Mouse (Mus musculus): ENCODE data around the gene Myh6. TPM values are rescaled to one million over a fixed set of nuclear protein-coding genes. Genes with fewer than 3 reads are reported as not detected.
"Not testable (repeated sequence)": the region's sequence is repeated elsewhere in the genome, so short reads cannot be mapped to it uniquely, and the experiment has no call there.

Gene Myh6
- polyA plus RNA-seq, 1 experiment from 2014 or later = 4.7 TPM

DNA sequence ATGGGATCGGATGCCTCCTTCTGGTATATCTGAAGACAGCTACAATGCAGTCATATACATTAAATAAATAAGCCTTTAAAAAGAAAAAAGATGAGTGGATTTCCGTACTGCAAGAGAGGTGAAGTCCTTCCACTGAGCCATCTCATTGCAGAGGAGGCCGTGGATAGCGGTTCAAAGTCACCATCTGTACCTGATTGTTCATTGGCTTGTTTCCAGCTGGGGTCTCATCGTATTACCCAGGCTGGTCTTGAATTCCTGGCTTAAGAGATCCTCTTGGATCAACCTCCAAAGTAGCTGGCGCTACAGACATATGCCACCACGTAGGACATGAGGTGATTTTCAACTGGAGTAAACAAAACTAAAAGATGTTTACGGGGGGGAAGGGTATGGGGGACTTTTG is 39.2 kb upstream of the Myh6 start:
- H3K4me3 ChIP-seq (ENCODE audit: low read depth, low read length) = no peak overlapping the region
- H3K9me3 ChIP-seq (ENCODE audit: control insufficient read depth, low read length) = no peaks in the 10 kb centered on the region
- ATAC-seq (ENCODE audit: insufficient read depth, low FRiP score, low TSS enrichment) = no peak
- no peak for DNase-seq (ENCODE audit: low spot score)
- no peaks in the 10 kb centered on the region for H3K4me1 ChIP-seq (ENCODE audit: control insufficient read depth, insufficient read depth, low read length)
- H3K36me3 ChIP-seq (ENCODE audit: control insufficient read depth, insufficient read depth, low read length) = no peaks in the 10 kb centered on the region
- WGBS = 88% methylated on average over 8 of the region's 8 CpGs
- H3K27me3 ChIP-seq (ENCODE audit: control insufficient read depth, insufficient read depth, low read length) = no peaks in the 10 kb centered on the region
- no peak overlapping the region for H3K4me2 ChIP-seq (ENCODE audit: low read depth)
- no peak overlapping the region for H3K9ac ChIP-seq (ENCODE audit: low read length)
- no peak overlapping the region for H3K27ac ChIP-seq (ENCODE audit: low read depth, low read length)

DNA sequence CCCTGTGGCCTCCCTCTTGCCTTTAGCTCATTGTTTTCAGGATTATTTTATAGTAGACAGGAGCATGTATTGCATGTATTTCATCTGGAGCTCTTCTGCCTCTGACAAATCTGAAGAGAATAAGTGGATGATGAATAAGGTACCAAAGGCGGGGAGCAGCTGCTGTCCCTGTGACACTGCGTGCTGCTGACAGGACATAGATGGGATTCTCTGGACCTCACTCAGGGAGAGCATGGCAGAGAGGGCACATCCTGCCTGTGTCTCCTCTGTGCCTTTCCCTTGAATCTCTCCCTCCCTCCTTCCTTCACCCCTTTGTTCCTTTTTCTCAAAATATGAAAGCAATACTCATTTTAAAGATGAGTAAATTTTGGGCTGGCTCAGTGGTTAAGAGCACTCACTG is 38.8 kb upstream of the Myh6 start:
- H3K27me3 ChIP-seq (ENCODE audit: control insufficient read depth, insufficient read depth, low read length) = no peaks in the 10 kb centered on the region
- DNase-seq (ENCODE audit: low spot score) = no peak
- H3K9me3 ChIP-seq (ENCODE audit: control insufficient read depth, low read length) = no peaks in the 10 kb centered on the region
- H3K27ac ChIP-seq (ENCODE audit: low read depth, low read length) = no peak overlapping the region
- no peak overlapping the region for H3K4me3 ChIP-seq (ENCODE audit: low read depth, low read length)
- no peak overlapping the region for H3K9ac ChIP-seq (ENCODE audit: low read length)
- ATAC-seq (ENCODE audit: insufficient read depth, low FRiP score, low TSS enrichment) = no peak
- no peaks in the 10 kb centered on the region for H3K4me1 ChIP-seq (ENCODE audit: control insufficient read depth, insufficient read depth, low read length)
- H3K4me2 ChIP-seq (ENCODE audit: low read depth) = no peak overlapping the region
- H3K36me3 ChIP-seq (ENCODE audit: control insufficient read depth, insufficient read depth, low read length) = no peaks in the 10 kb centered on the region
- 69% methylated on average over 2 of the region's 2 CpGs for WGBS

DNA sequence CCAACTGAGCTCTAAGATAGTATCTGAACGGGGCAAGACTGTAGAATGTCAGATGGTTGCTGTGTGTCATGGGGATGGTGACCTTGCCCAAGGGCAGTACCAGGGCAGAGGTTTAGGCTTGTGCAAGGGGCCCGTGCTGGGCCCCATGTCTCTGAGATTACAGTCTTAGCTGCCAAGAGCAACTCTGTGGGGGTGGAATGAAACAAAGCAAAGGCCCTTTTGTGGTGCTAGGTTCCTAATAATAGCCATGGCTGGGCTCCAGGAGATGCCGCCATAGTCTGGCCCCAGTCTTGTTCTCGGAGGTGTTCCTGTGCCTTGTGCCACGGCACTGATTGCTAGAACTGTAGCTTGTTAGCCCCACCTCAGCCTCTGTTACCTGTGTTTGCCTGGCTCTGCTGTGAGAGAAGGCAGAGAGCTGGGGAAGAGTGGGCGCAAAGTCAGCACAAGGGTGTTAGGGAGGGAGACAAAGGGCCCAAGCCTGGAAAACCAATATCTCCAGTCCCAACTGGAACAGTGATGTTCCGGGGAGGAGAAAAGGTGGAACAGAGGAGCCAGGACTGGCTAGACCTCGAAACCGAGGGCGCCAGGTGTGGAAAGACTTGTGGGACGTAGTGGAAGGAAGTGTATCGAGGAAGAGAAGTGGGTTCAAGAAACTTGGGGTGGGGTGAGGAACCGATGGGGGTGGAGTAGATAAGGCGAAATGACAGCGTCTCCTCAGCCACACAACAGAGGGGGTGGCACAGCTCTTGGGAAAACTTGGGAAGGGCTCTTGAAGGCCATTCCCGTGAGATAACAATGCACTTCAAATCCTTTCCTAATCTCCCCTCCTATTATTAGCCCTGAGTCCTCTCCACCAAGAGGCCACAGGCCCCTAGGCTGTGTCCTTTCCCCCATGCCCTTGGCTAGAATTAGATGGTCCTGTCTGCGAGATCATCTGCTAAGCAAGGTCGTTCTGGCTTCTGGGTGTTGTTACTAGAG is 37.4 kb upstream of the Myh6 start:
- no peak for ATAC-seq (ENCODE audit: insufficient read depth, low FRiP score, low TSS enrichment)
- no peaks in the 10 kb centered on the region for H3K9me3 ChIP-seq (ENCODE audit: control insufficient read depth, low read length)

DNA sequence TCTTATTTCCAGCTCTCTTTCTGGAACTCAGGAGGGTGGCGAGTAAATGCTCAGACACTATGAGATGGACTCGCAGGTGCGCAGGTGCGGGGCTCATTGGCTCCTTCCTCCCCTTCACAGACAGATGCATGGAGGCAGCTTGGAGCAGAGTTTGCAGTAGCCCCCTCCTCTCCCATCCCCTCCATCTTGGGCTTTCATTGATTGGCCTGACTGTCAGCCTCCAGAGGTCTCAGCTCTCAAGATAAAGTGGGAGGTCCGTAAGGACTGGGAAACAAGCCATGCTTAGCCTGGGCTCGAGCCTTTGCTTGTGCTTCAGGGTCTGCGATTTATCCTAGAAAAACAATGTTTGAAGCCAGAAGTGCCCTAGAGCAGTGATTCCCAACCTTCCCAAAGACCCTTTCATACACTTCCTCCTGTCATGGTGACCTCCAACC is 36.0 kb upstream of the Myh6 start:
- DNase-seq (ENCODE audit: low spot score) (no peak), ATAC-seq (ENCODE audit: insufficient read depth, low FRiP score, low TSS enrichment) (no peak)
- no peak overlapping the region for H3K4me2 ChIP-seq (ENCODE audit: low read depth)
- no peak overlapping the region for H3K27ac ChIP-seq (ENCODE audit: low read depth, low read length)
- no peaks in the 10 kb centered on the region for H3K27me3 ChIP-seq (ENCODE audit: control insufficient read depth, insufficient read depth, low read length)
- no peaks in the 10 kb centered on the region for H3K36me3 ChIP-seq (ENCODE audit: control insufficient read depth, insufficient read depth, low read length)
- H3K4me1 ChIP-seq (ENCODE audit: control insufficient read depth, insufficient read depth, low read length) = no peaks in the 10 kb centered on the region
- no peaks in the 10 kb centered on the region for H3K9me3 ChIP-seq (ENCODE audit: control insufficient read depth, low read length)
- no peak overlapping the region for H3K4me3 ChIP-seq (ENCODE audit: low read depth, low read length)
- H3K9ac ChIP-seq (ENCODE audit: low read length) = no peak overlapping the region
- WGBS = 75% methylated on average over 7 of the region's 7 CpGs

More for the DNA sequence above, 37.4 kb upstream of the Myh6 start:
- no peaks in the 10 kb centered on the region for H3K4me1 ChIP-seq (ENCODE audit: control insufficient read depth, insufficient read depth, low read length)
- H3K9ac ChIP-seq (ENCODE audit: low read length) = no peak overlapping the region
- no peaks in the 10 kb centered on the region for H3K36me3 ChIP-seq (ENCODE audit: control insufficient read depth, insufficient read depth, low read length)
- 83% methylated on average over 18 of the region's 18 CpGs for WGBS
- H3K4me3 ChIP-seq (ENCODE audit: low read depth, low read length) = no peak overlapping the region
- H3K27ac ChIP-seq (ENCODE audit: low read depth, low read length) = no peak overlapping the region
- no peak for DNase-seq (ENCODE audit: low spot score)
- no peaks in the 10 kb centered on the region for H3K27me3 ChIP-seq (ENCODE audit: control insufficient read depth, insufficient read depth, low read length)
- no peak overlapping the region for H3K4me2 ChIP-seq (ENCODE audit: low read depth)

DNA sequence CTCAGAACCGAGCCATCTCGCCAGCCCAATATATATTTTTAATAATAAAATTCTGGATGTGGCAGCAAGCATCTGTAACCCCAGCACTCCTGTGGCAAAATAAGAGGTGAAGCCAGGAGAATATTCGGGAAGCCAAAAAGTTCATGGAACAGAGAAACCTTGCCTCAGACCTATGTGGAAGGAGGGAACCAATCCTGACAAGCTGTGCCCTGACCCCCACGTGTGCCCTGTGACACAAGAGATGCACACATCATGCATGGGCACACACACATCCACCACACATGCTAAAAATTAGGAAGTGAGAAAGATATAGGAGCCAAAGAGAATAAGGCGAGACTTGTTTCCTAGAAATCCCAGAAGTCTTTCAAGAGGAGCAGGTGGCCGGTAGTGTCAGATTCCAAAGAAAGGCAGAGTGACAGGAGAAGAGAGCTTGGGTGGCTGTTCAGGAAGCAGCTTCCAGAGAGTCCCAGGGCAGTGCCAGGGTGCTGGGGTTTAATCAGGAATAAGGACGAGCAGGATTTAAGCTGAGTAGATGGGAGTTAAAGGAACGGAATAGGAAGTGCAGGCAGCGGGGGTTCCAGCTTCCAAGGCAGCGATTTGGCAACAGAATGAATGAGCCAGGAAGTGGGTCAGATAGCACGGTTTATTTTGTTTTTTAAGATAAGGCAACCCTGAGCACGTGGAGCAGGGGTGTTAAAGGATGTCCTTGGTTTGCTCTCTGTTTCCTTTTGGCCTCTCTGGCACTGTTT is 35.4 kb upstream of the Myh6 start:
- Histone ChIP-seq H3K4me3 (ENCODE audit: low read depth, low read length) (no peak overlapping the region), H3K27ac (ENCODE audit: low read depth, low read length) (no peak overlapping the region), H3K27me3 (ENCODE audit: control insufficient read depth, insufficient read depth, low read length) (no peaks in the 10 kb centered on the region), H3K9me3 (ENCODE audit: control insufficient read depth, low read length) (no peaks in the 10 kb centered on the region), H3K36me3 (ENCODE audit: control insufficient read depth, insufficient read depth, low read length) (no peaks in the 10 kb centered on the region), H3K4me1 (ENCODE audit: control insufficient read depth, insufficient read depth, low read length) (no peaks in the 10 kb centered on the region), H3K4me2 (ENCODE audit: low read depth) (no peak overlapping the region), H3K9ac (ENCODE audit: low read length) (no peak overlapping the region)
- no peak for DNase-seq (ENCODE audit: low spot score)
- no peak for ATAC-seq (ENCODE audit: insufficient read depth, low FRiP score, low TSS enrichment)
- WGBS = 56% methylated on average over 12 of the region's 12 CpGs

DNA sequence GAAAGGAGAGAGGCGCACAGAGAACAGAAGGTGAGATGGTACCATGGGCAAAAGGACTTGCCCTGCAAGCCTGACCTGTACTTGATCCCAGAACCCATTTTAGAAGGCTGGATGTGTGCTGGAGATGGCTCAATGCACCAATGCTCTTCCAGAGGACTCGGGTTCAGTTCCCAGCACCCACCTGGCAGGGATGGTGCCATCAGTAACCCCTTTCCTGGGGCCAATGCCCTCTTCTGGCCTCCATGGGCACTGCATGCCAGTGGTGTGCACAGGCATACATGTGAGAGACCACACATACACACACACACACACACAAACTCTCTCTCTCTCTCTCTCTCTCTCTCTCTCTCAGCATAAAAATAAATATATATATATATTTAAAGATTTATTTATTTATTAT is 34.7 kb upstream of the Myh6 start:
- ATAC-seq (ENCODE audit: insufficient read depth, low FRiP score, low TSS enrichment) (no peak), DNase-seq (ENCODE audit: low spot score) (no peak)
- WGBS = 95% methylated on average over 2 of the region's 2 CpGs

DNA sequence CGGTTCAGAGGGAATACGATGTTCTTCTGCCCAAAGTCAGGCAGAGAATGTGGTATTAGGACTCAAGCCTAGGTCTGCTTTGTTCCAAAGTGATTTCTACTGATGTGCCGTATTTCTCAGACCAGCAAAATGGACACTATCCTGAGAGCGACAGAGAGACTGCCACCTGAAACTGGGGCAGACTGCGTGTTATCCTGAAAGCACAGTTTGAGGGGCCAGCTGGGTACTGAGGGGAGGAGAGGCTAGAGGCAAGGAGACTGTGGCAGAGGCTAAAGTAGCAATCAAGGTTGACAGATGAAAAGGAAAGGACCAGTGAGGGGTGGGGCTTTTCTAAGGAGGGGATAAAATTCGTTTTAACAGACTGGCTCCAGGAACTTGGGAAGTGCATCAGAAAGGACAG is 34.1 kb upstream of the Myh6 start:
- no peaks in the 10 kb centered on the region for H3K36me3 ChIP-seq (ENCODE audit: control insufficient read depth, insufficient read depth, low read length)
- ATAC-seq (ENCODE audit: insufficient read depth, low FRiP score, low TSS enrichment) (no peak), DNase-seq (ENCODE audit: low spot score) (no peak)
- no peak overlapping the region for H3K27ac ChIP-seq (ENCODE audit: low read depth, low read length)
- WGBS = 81% methylated on average over 6 of the region's 6 CpGs
- H3K9me3 ChIP-seq (ENCODE audit: control insufficient read depth, low read length) = no peaks in the 10 kb centered on the region
- no peak overlapping the region for H3K4me2 ChIP-seq (ENCODE audit: low read depth)
- no peak overlapping the region for H3K4me3 ChIP-seq (ENCODE audit: low read depth, low read length)
- no peak overlapping the region for H3K9ac ChIP-seq (ENCODE audit: low read length)
- H3K4me1 ChIP-seq (ENCODE audit: control insufficient read depth, insufficient read depth, low read length) = no peaks in the 10 kb centered on the region
- no peaks in the 10 kb centered on the region for H3K27me3 ChIP-seq (ENCODE audit: control insufficient read depth, insufficient read depth, low read length)

More for the DNA sequence above, 34.7 kb upstream of the Myh6 start:
- Histone ChIP-seq H3K36me3 (ENCODE audit: control insufficient read depth, insufficient read depth, low read length) (no peaks in the 10 kb centered on the region), H3K4me2 (ENCODE audit: low read depth) (no peak overlapping the region), H3K4me3 (ENCODE audit: low read depth, low read length) (no peak overlapping the region), H3K9ac (ENCODE audit: low read length) (no peak overlapping the region), H3K27me3 (ENCODE audit: control insufficient read depth, insufficient read depth, low read length) (no peaks in the 10 kb centered on the region), H3K27ac (ENCODE audit: low read depth, low read length) (no peak overlapping the region), H3K4me1 (ENCODE audit: control insufficient read depth, insufficient read depth, low read length) (no peaks in the 10 kb centered on the region), H3K9me3 (ENCODE audit: control insufficient read depth, low read length) (no peaks in the 10 kb centered on the region)

DNA sequence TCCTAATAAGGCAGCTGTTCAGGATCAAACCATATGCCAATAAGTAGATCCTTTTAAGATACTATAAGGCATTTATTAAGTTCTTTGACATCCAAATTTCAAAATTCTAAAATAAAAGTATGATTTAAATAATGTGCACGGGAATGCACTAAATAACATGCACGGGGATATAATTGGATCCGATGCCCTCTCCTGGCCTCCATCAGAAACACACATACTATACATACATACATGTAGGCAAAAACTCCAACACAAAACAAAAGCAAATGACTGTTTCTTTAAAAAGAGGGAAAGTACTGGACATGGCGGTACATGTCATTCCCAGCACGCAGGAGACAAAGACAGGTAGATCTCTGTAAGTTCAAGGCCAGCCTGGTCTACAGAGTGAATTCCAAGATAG is 33.1 kb upstream of the Myh6 start:
- not testable (repeated sequence) for H3K4me3 ChIP-seq (ENCODE audit: low read depth, low read length); H3K27me3 ChIP-seq (ENCODE audit: control insufficient read depth, insufficient read depth, low read length)

More for the DNA sequence above, 33.1 kb upstream of the Myh6 start:
- H3K9me3 ChIP-seq (ENCODE audit: control insufficient read depth, low read length); ATAC-seq (ENCODE audit: insufficient read depth, low FRiP score, low TSS enrichment); DNase-seq (ENCODE audit: low spot score); H3K36me3 ChIP-seq (ENCODE audit: control insufficient read depth, insufficient read depth, low read length); H3K27ac ChIP-seq (ENCODE audit: low read depth, low read length); H3K4me2 ChIP-seq (ENCODE audit: low read depth); H3K4me1 ChIP-seq (ENCODE audit: control insufficient read depth, insufficient read depth, low read length); H3K9ac ChIP-seq (ENCODE audit: low read length): not testable (repeated sequence)
- 84% methylated on average over 5 of the region's 5 CpGs for WGBS
